Mouse (Mus musculus) right cerebral cortex, adult 2 months (tissue): ENCODE results near the gene Fkbp7.
A peak's percentile ranks its signal among the peaks of the same experiment; 100 is the strongest.

Experiments
- DNase-seq, 2 experiments: peaks; one replicate each; pipeline ENCODE4 v3.0.0; 2021 to 2022; ENCODE audit warnings: low spot score in 2 of 2

Fkbp7 gene

DNA sequence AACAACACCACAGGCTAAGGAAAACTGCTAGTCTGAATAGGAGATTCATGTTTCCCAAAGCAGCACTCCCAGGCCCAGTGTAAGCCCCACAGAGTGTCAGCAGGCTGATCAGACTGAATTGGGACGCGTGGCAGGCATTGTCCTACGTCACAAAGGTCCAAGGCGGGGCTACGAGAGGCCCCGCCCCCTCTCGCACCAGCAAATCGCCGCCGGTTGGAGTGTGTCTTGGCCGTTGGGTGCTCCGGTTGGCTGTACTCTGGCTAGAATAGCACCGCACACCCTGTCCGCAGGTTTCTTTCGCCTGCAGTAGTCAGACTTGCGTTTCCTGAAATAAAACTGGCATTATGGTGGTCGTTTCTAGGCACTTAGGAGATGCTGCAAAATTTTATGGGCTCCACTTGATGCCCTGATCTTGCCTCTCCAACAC is at the start of gene Fkbp7:
TSS of gene Fkbp7 (minus strand) at position 151 of the 427 bp plus-strand sequence.
- DNase-seq = peak; percentile 83 to 88

DNA sequence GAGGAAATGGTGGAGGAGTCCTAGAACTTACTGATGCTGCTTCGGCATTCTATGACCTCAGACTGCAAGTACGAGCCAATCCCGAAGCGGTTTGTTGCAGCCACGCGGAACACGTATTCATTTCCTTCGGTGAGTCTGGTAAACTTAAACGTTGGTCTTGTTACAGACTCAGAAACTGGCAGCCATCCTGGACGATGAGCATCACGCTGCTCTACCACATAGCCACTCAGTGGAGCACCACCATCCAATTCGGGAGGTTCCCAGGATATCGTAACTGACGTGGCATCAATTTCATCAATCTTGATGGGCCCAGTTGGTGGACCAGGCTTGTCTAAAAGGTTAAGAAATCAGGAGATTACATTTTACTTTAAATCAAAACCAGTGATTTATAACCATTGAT is 46.7 kb upstream of the Fkbp7 start:
- DNase-seq = no peak

DNA sequence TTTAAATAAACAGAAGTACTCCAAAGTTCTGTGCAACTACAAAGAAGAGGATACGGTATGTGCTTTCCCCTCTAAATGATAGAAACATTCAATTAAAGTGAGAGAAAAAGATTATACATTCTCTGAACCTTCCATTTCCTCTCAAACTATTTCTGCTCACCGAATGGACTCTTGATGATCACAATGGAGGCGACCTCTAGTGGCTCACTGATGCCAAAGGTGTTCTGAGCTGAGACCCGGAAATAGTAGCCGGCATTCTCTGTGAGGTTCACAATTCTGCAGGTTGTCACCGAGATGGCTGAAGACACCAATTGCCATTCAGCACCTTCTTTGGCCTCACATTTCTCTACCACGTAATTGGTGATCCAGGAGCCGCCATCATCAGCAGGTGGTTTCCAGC is 42.1 kb upstream of the Fkbp7 start:
- no peak for DNase-seq

DNA sequence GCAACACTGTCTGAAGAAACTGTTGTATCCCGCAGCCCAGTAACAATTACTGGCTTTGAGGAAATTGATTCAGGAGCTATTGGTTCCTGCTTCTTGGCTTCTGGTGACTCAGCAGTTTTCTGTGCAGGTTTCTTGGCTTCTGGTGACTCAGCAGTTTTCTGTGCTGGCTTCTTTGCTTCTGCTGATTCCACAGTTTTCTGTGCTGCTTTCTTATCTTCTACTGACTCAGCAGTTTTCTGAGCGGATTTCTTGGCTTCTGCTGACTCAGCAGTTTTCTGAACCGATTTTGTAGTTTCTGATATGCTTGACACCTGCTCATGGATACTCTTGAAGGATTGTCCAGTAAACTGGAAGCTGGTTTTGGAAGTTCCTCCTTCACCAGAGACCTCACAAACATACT is 35.6 kb upstream of the Fkbp7 start:
- no peak for DNase-seq

DNA sequence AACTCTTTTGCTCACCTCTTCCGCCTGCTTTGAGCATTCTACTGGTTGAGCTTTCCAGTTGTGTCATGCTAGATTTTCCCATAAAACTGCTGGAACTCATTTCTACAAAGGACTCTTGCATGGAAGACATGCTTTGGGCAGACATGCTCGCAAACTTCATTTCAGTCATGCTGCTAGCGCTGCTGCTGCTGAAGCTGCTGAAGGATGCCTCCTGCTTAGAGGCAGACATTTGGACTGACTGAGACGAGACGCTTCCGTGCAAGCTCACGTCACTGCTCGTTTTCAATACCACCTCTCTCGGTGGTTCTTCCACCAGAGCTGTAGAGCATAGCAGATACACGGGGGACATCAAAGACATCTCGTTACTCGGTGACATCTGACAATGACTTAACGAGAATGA is 32.7 kb upstream of the Fkbp7 start:
- DNase-seq = no peak

DNA sequence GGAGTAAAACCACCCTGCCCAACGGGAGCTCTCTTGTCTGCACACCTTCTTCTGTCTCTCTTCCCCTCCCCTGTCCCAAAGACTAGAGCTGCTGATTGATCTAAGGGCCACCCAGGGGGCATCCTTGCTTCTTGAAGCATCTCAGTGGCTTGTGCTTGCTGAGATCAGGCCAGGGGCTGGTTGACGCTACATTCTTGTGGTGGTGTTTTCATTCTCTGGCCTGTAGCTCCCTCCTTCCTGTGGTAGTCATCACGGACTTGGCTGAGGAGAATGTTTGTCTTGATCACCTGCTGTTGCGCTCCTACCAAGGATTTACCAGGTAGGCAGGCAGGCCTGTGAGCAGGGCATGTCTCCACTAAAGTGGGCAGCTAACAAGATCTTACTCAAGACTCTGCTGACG is 29.8 kb upstream of the Fkbp7 start:
- DNase-seq = no peak

DNA sequence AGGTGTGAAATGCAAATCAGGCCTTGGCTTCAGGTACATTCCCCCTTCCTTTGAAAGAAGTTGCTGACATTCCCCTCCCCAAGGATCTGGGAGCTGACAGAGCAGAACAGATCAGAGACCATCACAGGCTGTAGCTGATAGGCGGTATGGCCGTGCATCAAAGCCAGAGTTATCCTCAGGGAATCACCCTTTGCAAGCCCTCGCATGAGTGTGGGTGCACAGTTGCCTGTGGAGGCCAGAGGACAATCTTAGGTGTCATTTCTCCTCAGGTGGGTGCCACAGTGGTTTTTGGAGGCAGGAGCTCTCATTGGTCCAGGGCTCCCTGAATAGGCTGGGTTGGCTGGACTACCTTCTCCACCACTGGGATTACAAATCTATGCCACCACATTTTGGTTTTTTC is 29.3 kb upstream of the Fkbp7 start:
- no peak for DNase-seq

DNA sequence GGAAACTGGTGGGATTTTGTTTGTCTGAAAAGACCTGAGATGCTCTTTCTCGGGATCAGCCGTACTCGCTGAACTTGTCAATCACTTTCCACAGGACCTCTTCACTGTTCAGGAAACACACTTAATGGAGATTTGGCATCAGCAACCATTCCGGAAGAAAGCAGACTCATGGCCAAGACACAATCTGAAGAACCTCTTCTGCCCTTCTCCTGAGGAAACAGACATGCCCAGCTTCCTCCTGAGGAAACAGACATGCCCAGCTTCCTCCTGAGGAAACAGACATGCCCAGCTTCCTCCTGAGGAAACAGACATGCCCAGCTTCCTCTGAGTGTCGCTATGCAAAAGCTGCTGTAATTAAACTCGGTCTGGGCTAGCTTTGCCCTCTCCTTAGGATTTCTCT is 22.4 kb upstream of the Fkbp7 start:
- no peak for DNase-seq

DNA sequence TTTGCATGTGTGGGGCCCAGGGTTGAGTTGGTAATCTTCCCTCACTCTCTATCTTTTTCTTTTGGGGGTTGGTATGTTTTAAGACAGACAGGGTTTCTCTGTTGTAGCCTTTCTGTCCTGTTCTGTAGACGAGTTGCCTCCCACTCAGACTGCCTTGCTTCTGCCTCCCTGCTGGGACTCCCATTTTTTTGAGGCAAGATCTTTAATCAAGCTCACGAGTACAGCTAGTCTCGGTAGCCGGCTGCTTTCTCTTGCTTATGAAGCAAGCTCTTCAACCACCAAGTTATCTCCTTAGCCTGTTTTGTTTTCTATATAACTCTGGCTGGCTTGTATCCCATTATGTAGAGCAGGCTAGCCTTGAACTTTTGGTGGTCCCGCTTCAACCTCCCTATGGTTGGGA is 20.8 kb upstream of the Fkbp7 start:
- no peak for DNase-seq

DNA sequence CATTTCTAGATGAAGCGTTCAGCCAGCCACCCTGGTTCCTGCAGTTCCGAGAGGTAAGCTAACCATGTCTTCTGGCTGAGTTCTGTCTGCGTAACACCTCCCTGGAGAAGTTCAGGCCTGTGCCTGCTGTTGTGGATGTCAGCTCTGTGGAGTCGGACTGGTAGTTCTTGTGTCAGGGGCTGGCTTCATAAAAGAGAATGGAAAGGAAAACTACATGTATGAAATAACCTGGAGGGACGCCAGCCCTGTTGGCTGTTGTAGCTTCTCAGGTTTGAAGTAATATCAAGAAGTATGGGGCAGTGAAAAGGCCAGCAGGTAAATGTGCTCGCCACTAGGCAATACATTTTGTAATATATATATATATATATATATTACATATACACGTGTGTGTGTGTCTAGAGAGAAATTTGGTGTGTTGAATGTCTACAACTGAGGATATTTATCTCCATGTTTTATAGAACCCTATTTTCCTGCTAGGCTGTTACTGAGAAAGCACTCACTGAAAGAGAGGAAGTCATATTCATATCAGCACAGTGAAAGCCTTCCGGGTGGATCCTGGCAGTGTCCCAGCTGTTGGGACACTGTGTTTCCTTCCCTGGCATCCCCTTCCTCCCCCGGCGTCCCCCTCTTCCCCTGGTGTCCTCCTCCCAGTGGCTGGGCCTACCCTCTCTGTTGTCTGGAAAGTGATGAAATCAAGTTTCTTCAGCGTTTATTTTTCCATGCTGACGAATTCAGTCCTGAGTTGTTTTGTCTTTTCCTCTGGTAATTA is 17.7 kb upstream of the Fkbp7 start:
- no peak for DNase-seq

DNA sequence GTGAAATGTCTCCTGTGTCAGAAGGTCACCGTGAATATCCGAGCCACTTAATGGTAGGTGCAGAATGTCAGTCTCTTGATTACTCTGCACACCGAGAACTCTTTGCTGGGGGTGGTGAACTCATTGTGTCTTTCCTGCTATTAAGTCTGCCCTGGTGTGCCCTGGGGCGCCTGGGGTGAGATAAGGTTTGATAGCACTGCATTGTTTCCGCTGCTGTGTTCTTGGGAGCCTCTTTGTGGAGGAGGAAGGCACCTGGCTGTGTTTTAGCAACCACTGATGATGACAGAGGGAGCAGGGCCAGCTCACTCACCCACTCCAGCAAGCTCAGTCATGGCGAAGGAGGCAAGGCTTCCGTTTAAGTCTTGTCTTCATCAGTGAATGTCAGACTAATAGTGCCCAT is 15.2 kb upstream of the Fkbp7 start:
- no peak for DNase-seq

DNA sequence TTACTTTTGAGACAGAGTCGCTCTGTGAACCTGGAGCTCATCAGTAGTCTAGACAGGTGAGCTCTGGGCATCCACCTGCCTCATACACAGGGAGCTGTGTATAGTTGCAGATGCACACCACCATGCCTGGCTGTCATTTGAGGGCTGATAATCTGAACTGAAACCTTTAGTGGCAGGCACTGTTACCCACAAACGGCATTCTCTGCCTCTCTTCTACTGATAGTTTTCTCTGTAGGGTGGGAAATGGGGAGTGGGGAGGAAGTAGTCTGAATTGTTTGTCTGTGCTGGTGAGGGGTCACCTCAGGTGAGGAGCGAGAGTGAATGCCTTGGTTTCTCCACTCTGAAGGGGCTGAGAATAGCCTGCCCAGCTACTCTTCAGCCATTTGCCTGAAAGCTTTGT is 14.7 kb upstream of the Fkbp7 start:
- no peak for DNase-seq

DNA sequence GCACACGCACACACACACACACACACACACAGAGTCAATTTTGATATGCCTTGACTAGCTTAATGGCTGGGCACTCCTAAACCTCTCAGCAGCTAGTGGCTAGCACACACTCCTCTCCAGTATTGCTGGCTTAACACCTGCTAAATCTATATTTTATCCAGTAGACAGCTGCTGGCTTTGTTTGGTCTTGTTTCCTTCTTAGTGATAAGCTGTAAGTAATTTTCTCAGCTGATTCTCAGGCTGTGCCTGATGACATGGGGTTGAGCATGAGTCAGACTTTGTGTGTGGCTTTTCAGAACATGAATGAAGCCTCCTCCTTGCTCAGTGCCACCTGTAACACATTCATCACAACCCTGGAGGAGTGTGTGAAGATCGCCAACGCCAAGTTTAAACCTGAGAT is 14.1 kb upstream of the Fkbp7 start:
- peak in 1 of 2 experiments; percentile 22 for DNase-seq

DNA sequence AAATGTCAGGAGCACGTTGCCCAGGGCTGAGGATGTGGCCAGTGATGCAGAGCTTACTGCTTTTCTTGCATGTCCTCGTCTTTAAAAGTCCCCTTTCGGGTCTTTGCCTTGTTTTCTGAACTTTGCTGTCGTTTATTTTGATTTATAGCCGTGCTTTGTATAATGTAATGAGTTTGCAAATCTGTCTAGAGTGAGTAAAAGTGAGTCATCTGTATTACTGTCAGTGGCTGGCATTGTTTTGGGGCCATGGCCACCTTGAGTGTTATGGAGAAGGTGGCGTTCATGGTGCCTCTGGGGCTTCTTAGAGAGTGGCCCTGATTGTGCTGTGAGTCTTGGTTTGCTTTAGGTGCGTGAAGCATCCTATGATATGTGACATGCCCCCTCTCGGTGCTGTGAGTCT is 9.4 kb upstream of the Fkbp7 start:
- no peak for DNase-seq

DNA sequence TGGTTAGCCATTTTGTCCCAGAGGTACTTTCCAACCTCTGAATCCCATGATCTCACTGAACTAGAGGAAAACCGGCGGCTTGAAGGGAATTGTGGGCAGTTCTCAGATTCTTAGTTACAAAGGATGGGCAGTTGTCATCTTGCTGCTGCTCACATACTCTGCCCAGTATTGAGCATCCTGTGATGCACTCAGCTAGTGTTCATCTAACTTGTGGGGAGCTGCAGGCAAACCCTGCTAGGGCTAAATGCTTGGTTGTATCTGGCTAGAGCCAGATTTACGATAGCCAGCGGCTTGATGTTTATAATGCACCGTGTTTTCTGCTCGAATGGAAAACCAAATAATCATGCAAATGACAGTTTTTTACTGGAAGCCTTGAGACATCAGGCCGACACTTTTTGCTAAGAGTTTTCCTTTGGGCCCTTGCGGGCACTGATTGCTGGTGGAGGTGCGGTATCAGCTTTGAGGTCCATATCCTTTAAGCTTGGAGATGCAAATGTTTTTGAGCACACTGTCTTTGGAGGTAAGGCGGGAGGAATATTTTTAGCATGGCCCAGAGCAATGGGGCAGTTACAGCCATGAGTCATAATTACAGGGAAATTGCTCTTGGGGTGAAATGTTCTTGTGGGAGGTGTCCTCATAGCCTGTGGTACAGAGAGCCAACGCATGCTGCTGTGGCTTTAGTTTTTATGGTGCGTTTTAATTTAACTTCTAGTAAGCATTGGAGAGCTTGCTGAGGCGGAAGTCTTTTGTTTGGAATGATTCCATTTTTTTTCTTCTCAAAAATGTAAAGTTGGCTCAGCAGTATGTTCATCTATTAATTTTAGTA is 3.7 kb upstream of the Fkbp7 start:
- no peak for DNase-seq

DNA sequence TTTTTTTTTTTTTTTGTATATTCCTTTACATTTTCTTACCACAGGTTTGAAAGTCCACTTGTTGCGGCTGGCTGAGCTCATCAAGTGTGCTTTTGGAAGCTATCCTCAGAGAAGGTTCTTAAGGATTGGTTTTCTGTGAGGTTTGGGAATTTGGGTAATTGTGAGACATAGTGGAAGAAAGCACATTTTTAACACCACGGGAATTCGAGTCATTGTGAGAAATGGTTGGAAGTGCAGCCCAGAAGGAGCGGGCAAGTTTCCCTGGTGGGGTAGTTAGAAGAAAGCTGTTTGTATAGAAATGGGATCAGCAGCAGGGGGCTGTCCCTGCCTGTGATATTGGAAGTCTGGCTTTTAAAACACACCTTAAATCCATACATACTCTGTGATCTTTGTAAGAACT is 3.0 kb upstream of the Fkbp7 start:
- DNase-seq = no peak

DNA sequence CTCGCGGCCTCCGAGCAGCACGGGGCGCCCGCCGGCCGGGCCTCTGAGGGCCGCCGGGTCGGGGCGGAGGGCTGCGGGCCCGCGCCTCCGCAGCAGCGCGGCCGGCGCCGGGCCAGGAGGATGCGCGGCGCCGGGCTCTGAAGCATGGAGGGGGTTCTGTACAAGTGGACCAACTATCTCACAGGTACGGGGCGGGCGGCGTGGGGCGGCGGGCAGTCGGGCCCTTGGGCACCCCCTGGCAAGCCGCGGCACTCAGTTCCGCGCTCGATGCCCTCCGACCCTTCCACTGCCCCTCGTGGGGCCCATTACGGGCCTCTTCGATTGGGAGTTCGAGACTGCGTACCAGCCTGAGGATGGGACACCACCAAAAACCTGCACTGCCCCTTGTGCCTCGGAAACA is 2.5 kb upstream of the Fkbp7 start:
- DNase-seq = no peak

DNA sequence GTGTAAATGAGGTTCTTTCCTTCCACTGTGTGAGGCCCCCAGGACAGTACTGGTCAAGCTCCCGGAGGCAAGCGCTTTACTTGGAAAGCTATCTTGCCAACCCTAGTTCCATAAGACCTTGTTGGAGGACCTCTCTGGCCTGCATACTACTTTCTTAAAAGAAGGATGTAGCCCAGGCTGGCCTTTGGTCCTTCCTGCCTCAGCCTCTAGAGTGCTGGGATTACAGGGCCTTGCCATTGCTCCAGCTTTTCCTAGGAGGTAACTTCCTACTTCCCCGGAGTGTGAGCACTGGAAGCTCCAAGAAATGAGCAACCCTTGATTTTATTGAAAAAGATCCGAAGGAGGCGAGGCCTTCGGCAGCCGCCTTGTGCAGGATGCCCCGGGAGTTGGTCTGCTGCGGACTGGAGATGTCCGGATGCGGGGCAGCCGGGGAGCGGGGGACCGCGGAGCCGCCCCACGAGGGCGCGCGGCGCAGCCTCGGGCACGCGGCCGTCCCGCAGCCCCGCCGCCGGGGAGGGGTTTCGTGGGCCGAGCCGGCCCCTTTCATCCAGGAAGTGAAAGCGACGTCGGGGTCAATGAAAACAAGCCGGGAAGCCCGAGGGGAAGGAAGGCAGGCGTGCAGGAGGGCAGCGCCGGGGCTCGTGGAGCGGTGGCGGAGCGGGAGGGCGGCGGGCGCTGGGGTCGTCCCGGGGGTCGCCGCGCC is 2.0 kb upstream of the Fkbp7 start, which contains the start of gene Plekha3:
TSS of gene Plekha3 (plus strand) at position 557 of the 703 bp plus-strand sequence.
- DNase-seq = peak; percentile 79 to 80

DNA sequence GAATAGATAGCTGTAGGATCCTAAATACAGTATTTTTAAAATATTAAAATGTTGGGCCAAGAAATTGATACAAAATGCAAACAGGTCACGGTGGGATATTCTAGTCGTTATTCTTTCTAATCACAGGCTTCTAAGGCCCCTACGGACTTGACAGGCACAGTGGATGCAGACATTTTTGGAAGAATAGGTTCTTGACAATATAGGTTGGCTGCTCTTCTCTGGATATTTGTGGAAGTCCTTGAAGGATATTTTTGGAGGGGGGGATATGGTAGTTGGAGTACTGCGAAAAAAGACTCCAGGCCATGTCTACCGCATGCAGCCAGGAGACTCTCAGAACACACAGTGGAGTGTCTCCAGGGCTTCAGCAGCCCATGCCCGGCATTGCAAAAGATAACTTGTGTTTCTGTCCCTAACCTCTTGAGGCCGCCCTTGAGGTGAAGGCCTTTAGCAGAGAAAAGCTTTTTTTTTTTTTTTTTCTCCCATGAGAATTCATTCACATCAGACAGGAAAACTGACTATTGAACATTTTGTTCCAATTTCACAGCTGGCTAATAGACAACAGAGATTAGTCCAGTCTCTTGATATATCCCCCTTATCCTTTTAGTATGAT is 661 bp upstream of the Fkbp7 start:
- DNase-seq = no peak

DNA sequence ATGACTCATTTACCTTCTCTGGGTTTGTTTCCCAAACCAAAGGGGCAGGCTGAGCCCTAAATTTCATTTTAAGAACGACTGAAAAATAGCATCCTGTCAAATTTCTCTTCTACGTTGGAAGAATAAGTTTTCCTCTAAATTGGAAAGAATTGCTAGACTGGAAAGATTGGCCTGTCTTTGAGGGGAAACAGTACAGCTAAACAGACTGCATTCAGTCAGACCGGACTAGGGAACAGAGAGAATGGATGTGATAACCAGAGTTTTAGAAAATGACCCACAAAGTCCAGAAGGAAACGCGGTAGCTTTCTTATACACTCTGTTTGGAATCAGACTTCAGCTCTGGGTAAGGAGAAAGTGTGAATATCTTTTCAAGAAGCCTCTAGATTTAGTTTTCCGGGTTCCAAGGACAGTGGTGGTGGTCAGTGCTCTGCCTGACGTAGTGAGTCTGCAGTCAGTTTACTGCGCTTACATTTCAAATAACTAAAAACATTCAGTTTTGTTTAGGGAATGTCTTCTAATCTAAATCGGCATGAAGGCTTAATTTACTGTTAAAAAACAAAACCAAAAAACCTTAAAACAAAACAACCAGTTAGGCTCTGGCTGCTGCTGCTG is 676 bp downstream of the Fkbp7 start:
- DNase-seq = no peak

DNA sequence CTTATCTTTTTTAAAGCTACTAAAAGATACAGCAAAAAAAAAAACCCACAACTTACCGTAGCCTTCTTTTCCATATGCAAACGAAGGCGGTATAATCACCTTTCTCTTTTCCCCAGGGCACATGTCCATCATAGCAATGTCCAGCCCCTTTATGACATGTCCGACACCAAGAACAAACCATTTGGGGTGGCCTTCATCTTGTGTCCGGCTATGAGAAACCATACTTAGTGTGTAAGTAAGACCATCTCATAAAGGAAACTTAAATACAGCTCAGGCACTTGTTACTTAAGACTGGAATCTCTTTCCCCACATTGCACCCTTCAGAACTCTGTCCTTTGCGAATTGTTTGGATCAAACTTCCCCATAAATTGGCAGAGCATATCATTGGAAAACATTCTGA is 1.3 kb downstream of the Fkbp7 start:
- DNase-seq = no peak

DNA sequence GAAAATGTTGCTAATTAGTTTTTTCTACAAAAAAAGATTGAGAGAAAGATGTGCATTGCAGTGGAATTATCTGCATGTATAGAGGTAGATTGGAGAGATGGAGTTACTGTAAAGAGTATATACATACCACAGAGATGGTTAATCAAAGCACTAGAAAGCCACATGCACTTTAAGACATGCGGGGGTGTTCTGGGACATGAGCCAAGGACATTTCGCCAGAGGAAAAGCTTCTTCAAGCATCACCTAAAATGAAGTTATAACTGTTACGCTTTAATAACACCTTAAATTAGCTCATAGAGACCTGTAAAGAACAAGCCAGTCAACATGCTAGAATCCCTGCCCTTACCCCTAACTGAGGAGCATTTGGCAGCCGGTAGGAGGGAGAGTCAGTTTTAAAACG is 5.7 kb downstream of the Fkbp7 start:
- DNase-seq = no peak
